Mouse (Mus musculus): ENCODE measurements at regions not wholly inside any gene's neighbourhood (a gene's known extent, or its start where the extent isn't known, plus 50 kb on each side); places are given as distances from the start of the nearest gene placed in this dataset.

- TF ChIP-seq POLR2A (IDR thresholded peaks at IDR 0.05; ENCODE audit: low read depth, low read length) (no peak), CTCF (IDR thresholded peaks at IDR 0.05; ENCODE audit: extremely low read depth, insufficient read depth, insufficient read length, insufficient replicate concordance) (no peak)
Measured at GRCm38 (mm10) chr15:11589795-11590194, 190.3 kb upstream of the Tars start.
